Mouse (Mus musculus): Measurements from ENCODE around the gene Ccr7. TPM values are rescaled to one million over a fixed set of nuclear protein-coding genes. Genes with fewer than 3 reads are reported as not detected.

Ccr7 gene
- total RNA-seq (2012; rRNA removed) = 0.04 TPM in 1 of 2 replicates, not detected in the other
- under 1 TPM in 1 of 2 experiments, not detected in 1; 0.06 TPM for polyA plus RNA-seq (2012; ENCODE audit: insufficient read depth in 1 of 2, insufficient read length in 2 of 2, low read depth in 1 of 2, low replicate concordance in 2 of 2, missing spikeins in 1 of 2)

DNA sequence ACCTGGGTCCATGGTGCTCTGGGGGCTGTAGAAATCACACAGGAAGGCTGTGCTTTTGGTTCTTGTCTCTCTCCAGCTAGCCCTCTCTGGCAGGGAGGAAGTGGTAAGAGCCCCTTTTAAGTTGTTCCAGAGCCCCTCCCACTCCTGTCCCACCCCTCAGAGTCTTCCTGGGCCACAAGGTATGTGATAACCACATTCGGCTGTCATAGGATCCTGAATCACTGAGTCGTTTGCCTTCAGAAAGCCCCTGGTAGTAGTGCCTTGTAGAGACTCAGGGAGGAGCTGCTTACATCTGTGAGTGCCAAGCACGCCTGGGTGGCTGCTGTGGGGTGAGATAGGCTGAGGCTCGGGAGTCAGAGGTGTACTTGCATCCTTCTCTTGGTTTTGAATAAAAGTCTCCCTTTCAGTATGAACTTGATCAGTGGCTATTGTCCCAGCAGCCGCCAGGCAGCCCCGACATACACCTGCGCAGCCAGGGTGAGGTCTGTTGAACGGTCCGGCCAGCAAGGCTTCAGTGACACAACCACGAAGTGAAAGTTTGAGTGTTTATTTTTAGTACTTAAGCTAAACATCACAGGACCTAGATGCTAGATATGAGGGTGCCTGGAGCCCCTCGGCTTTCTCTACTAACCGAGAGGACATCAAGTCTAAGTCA is at the start of gene Ccr7:
Gene Ccr7, minus strand, starts transcription at position 91 of the 655 bp plus-strand sequence.
- no peak within 1 kb of the TSS for H3K9ac ChIP-seq (ENCODE audit: control insufficient read depth, low read depth, low read length, poor library complexity, severe bottlenecking)
- TF ChIP-seq TBP (IDR thresholded peaks at IDR 0.05; ENCODE audit: low read depth, low read length) (no peak), MEF2A (IDR thresholded peaks at IDR 0.05; ENCODE audit: extremely low read depth, insufficient replicate concordance, low read depth, low read length, poor library complexity, severe bottlenecking) (no peak), ELF1 (IDR thresholded peaks at IDR 0.05; ENCODE audit: low read depth, low read length) (no peak), TCF12 (IDR thresholded peaks at IDR 0.05; ENCODE audit: low read depth, low read length) (no peak), KAT2A (conservative IDR thresholded peaks at IDR 0.05; ENCODE audit: low read depth, low read length) (no peak), USF2 (IDR thresholded peaks at IDR 0.05; ENCODE audit: borderline replicate concordance in 1 of 2, insufficient read depth in 1 of 2, low read depth in 1 of 2, low read length in 2 of 2) (no peak), RCOR1 (IDR thresholded peaks at IDR 0.05; ENCODE audit: low read depth, low read length) (no peak), MAFK (IDR thresholded peaks at IDR 0.05; ENCODE audit: borderline replicate concordance, low read depth, low read length) (no peak), SIN3A (IDR thresholded peaks at IDR 0.05; ENCODE audit: low read length) (no peak), UBTF (IDR thresholded peaks at IDR 0.05; ENCODE audit: borderline replicate concordance, insufficient read depth, low read depth, low read length) (no peak), ETS1 (IDR thresholded peaks at IDR 0.05; ENCODE audit: low read depth, low read length) (no peak), CHD1 (IDR thresholded peaks at IDR 0.05; ENCODE audit: low read depth, low read length) (no peak), ZKSCAN1 (IDR thresholded peaks at IDR 0.05; ENCODE audit: low read depth, low read length) (no peak), POLR2AphosphoS2 (IDR thresholded peaks at IDR 0.05; ENCODE audit: low read length) (no peak), ZNF384 (IDR thresholded peaks at IDR 0.05; ENCODE audit: low read depth, low read length) (no peak), MAX (IDR thresholded peaks at IDR 0.05; ENCODE audit: low read length) (no peak), POLR2AphosphoS5 (IDR thresholded peaks at IDR 0.05; ENCODE audit: borderline replicate concordance, low read depth, low read length) (no peak), MAZ (IDR thresholded peaks at IDR 0.05; ENCODE audit: low read depth, low read length) (no peak)
- peak; percentile 33 for DNase-seq (ENCODE audit: low read depth, low spot score)
- H3K27ac ChIP-seq (ENCODE audit: control insufficient read depth, low read depth, low read length) = no peak within 1 kb of the TSS
- no peaks in the 10 kb centered on the region for H3K9me3 ChIP-seq (replicated peaks; ENCODE audit: insufficient read depth, low read length)
- H3K36me3 ChIP-seq (ENCODE audit: control insufficient read depth in 1 of 2, insufficient read depth in 2 of 2, low read length in 2 of 2) = no peaks in the 10 kb centered on the region
- H3K4me1 ChIP-seq (ENCODE audit: control insufficient read depth in 1 of 2, insufficient read depth in 2 of 2, low read length in 2 of 2) = no peaks in the 10 kb centered on the region; a peak in 1 of 4 replicates
- H3K27me3 ChIP-seq (ENCODE audit: control insufficient read depth in 1 of 2, insufficient read depth in 2 of 2, low read length in 2 of 2) = peaks cover 21 to 31% of the 10 kb centered on the region in 2 experiments
- H3K79me2 ChIP-seq (ENCODE audit: control insufficient read depth, insufficient read depth, low read length, poor library complexity) = no peaks in the 10 kb centered on the region
- H3K4me3 ChIP-seq (ENCODE audit: control insufficient read depth in 1 of 2, insufficient read depth in 1 of 2, low read depth in 2 of 2, low read length in 2 of 2) = no peak within 1 kb of the TSS

GRCm38 (mm10) chr11:99189154-99189582 is 34.3 kb upstream of the Ccr7 start:
- no peaks in the 10 kb centered on the region for H3K36me3 ChIP-seq (ENCODE audit: control insufficient read depth in 1 of 2, insufficient read depth in 2 of 2, low read length in 2 of 2)
- no peak overlapping the region for H3K4me3 ChIP-seq (ENCODE audit: control insufficient read depth in 1 of 2, insufficient read depth in 1 of 2, low read depth in 2 of 2, low read length in 2 of 2)
- no peak overlapping the region for H3K9ac ChIP-seq (ENCODE audit: control insufficient read depth, low read depth, low read length, poor library complexity, severe bottlenecking)
- DNase-seq (ENCODE audit: low read depth, low spot score) = peak; percentile 78
- H3K27ac ChIP-seq (ENCODE audit: control insufficient read depth, low read depth, low read length) = no peak overlapping the region
- H3K27me3 ChIP-seq (ENCODE audit: control insufficient read depth in 1 of 2, insufficient read depth in 2 of 2, low read length in 2 of 2) = no peaks in the 10 kb centered on the region; a peak in 1 of 4 replicates
- H3K9me3 ChIP-seq (replicated peaks; ENCODE audit: insufficient read depth, low read length) = no peaks in the 10 kb centered on the region
- TF ChIP-seq CTCF (IDR thresholded peaks at IDR 0.05 in 2 of 3, conservative IDR thresholded peaks at IDR 0.05 in 1 of 3; ENCODE audit: control insufficient read depth in 1 of 3, insufficient read depth in 1 of 3, low read depth in 2 of 3, low read length in 3 of 3, poor library complexity in 1 of 3, severe bottlenecking in 1 of 3) (peak; percentile 89 to 97 (median 92)), SMC3 (IDR thresholded peaks at IDR 0.05; ENCODE audit: low read depth, low read length) (peak; percentile 52), UBTF (IDR thresholded peaks at IDR 0.05; ENCODE audit: borderline replicate concordance, insufficient read depth, low read depth, low read length) (no peak), BHLHE40 (IDR thresholded peaks at IDR 0.05; ENCODE audit: borderline replicate concordance, low read depth, low read length) (no peak), ZC3H11A (IDR thresholded peaks at IDR 0.05; ENCODE audit: low read depth, low read length) (peak; percentile 65), MAZ (IDR thresholded peaks at IDR 0.05; ENCODE audit: low read depth, low read length) (no peak), RAD21 (IDR thresholded peaks at IDR 0.05; ENCODE audit: low read depth, low read length) (peak; percentile 81)
- no peaks in the 10 kb centered on the region for H3K79me2 ChIP-seq (ENCODE audit: control insufficient read depth, insufficient read depth, low read length, poor library complexity)
- no peaks in the 10 kb centered on the region for H3K4me1 ChIP-seq (ENCODE audit: control insufficient read depth in 1 of 2, insufficient read depth in 2 of 2, low read length in 2 of 2)

Measured in MEL (cell line).